Mouse (Mus musculus) hindbrain, embryonic 15.5 days (tissue): ENCODE results near the gene Zfp217. TPM values are rescaled to one million over a fixed set of nuclear protein-coding genes. Genes with fewer than 3 reads are reported as not detected.
A peak's percentile ranks its signal among the peaks of the same experiment; 100 is the strongest.

Experiments
- ATAC-seq: fragments of 200-750 bp; cut with Nextera tagmentation; 2 replicates; pipeline ENCODE4 v1.8.0; 2017; ENCODE audit warnings: low read depth, moderate number of reproducible peaks, moderate TSS enrichment; ENCODE audit not compliant: low FRiP score
- H3K27ac ChIP-seq: fragments of 300-500 bp; sonication (generic); replicated peaks from 2 replicates; pipeline ENCODE4 v1.5.1; 2015; ENCODE audit warnings: mild to moderate bottlenecking, inconsistent platforms
- H3K27me3 ChIP-seq: fragments of 300-500 bp; sonication (generic); 2 replicates; pipeline ENCODE4 v1.6.1; 2015; ENCODE audit warnings: control low read depth, inconsistent platforms
- H3K36me3 ChIP-seq: fragments of 300-500 bp; sonication (generic); 2 replicates; pipeline ENCODE4 v1.6.1; 2015; ENCODE audit warnings: control low read depth, inconsistent platforms
- H3K4me1 ChIP-seq: fragments of 300-500 bp; sonication (generic); replicated peaks from 2 replicates; pipeline ENCODE4 v1.6.1; 2015; ENCODE audit warnings: control low read depth, inconsistent platforms
- H3K4me2 ChIP-seq: fragments of 300-500 bp; sonication (generic); 2 replicates; pipeline ENCODE4 v1.6.1; 2015; ENCODE audit warnings: moderate library complexity, mild to moderate bottlenecking, inconsistent platforms
- H3K4me3 ChIP-seq: fragments of 300-500 bp; sonication (generic); 2 replicates; pipeline ENCODE4 v1.5.1; 2015; ENCODE audit warnings: mild to moderate bottlenecking, inconsistent platforms
- H3K9ac ChIP-seq: fragments of 300-500 bp; sonication (generic); 2 replicates; pipeline ENCODE4 v1.6.1; 2015; ENCODE audit warnings: inconsistent platforms
- H3K9me3 ChIP-seq: fragments of 300-500 bp; sonication (generic); 2 replicates; pipeline ENCODE4 v1.6.1; 2016; ENCODE audit warnings: control low read depth, inconsistent platforms
- whole genome bisulfite sequencing: fragments of 180-500 bp; shearing (Covaris S2); methylation state at CpG from one replicate; pipeline ENCODE4 v1.1.7; 2015; 5-methylcytosine and 5-hydroxymethylcytosine counted together
- polyA plus RNA-seq: library from polyadenylated mRNA; unstranded; fragments of >200 nt; fragmentation: Nextera tagmentation; extraction: Ambion mirVana; gene quantifications from 2 replicates; pipeline ENCODE4 v1.2.1, GENCODE M21; 2015

Gene Zfp217
- polyA plus RNA-seq, 1 experiment from 2014 or later: 1.7 TPM

DNA sequence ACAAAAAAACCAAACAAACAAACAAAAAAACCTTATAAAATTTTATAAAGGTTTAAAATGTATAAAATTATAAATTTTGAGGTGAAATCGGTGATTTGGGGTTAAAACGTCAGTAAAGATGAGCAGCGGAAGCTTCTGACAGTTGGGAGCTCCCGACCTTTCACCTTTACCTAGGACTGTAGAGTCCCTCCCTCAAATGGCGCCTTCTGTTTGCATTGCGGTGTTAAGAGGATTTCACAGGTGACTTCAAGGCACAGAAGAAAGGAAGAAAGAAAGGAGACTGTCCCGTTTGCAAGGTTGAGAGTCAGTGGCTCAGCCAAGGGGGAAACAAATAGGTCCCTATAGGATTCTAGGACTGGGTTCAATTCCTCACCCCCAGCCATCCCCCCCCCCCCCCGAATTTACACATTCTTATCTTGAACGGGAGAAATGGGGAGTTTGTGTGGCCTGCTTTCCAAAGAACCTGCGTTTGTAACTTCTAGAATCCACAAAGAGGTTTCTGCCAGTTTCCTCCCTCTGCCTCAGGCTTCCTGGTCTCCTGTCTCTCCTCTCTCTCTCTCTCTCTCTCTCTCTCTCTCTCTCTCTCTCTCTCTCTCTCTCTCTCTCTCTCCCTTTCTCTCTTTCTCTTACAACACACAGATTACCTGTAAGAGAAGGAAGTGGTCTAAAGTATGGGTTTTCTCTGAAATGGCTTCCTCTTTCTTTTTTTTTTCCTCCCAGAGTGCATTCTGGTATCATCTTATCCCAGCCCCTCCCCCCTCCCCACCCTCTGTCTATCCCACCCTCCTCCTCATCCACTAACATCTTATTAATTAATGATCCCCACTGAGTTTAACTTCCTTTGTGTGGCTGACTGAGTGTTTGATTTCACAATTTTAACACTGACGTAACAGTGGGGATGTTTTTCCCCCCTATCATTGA is 9.6 kb upstream of the Zfp217 start:
- Histone ChIP-seq H3K27me3 (no peaks in the 10 kb centered on the region), H3K9me3 (no peaks in the 10 kb centered on the region), H3K4me1 (peaks cover 18% of the 10 kb centered on the region), H3K4me2 (no peak overlapping the region), H3K36me3 (no peaks in the 10 kb centered on the region), H3K9ac (no peak overlapping the region), H3K27ac (no peak overlapping the region), H3K4me3 (no peak overlapping the region)
- ATAC-seq: no peak
- 50% methylated on average over 11 of the region's 11 CpGs for WGBS

DNA sequence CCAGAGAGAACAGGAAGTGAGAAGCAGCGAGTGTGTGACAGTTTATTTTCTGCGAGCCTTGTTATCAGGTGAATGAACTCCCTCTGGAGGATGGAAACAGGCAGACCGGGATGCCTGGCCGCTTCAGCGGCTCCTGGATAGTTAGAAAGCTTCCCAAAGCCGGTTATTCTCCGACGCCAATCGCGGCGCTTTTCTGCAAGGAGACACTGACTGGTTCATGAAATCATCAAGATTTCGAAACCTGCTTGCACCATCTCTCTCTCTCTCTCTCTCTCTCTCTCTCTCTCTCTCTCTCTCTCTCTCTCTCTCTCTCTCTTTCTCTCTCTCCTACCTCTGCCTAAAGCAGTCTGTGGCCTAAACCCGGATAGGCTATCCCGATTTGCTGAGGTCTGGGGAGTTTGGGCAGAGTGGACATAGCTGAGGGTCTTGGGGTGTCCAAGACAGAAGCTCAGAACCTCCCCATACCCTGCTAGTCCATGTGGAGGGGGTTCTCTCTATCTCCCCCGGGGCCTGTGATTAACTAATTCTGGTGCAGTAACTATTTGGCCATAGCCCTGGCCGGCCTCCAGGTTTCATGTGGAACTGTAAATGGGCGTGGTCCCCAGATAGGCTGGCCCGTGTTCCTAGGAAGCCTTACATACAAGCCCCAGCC is 7.3 kb upstream of the Zfp217 start:
- ATAC-seq: no peak
- Histone ChIP-seq H3K27me3 (no peaks in the 10 kb centered on the region), H3K9me3 (no peaks in the 10 kb centered on the region), H3K4me2 (peak overlapping the region; percentile 58), H3K27ac (no peak overlapping the region), H3K36me3 (no peaks in the 10 kb centered on the region), H3K4me1 (peaks cover 18% of the 10 kb centered on the region), H3K9ac (peak overlapping the region; percentile 15), H3K4me3 (peak overlapping the region; percentile 32)
- WGBS: 10% methylated on average over 18 of the region's 18 CpGs

DNA sequence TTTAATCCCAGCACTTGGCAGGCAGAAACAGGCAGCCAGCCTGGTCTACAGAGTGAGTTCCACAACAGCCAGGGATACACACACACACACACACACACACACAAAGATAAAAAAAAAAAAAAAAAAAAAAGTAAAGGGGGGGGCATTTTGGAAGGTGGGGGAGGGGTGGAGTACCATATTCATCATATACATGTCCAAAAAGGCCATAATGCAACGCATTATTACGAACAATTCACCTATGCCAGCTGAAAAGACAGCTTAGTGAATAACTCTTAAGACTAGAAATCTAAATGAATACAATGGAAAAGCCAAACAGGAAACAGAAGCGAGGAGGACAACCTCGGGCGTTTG is 6.8 kb upstream of the Zfp217 start:
- H3K9ac ChIP-seq: peak overlapping the region; percentile 15
- peaks cover 18% of the 10 kb centered on the region for H3K4me1 ChIP-seq
- H3K4me2 ChIP-seq: peak overlapping the region; percentile 58
- H3K27me3 ChIP-seq: no peaks in the 10 kb centered on the region
- peak overlapping the region; percentile 32 for H3K4me3 ChIP-seq
- H3K36me3 ChIP-seq: no peaks in the 10 kb centered on the region
- ATAC-seq: no peak
- 14% methylated on average over 5 of the region's 5 CpGs for WGBS
- no peaks in the 10 kb centered on the region for H3K9me3 ChIP-seq
- H3K27ac ChIP-seq: no peak overlapping the region

DNA sequence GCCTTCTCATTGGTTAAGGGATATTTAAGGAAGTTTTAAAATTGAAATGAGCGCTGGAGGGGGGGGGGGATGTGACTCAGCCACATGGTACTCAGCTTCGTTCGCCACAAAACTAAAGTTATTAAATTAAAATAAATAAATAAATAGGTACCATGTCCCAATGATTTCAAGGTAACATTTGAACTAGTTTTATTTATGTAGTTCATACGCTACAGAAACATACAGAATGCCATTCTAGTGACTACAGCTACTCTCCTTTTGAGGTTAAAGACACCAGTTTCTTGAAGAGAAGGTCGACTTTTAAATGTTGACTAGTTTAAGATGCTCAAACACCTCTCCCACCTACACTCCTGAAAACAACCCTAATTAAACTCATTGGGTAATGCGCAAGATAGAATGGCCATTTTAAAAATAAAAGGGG is 6.4 kb upstream of the Zfp217 start:
- no peaks in the 10 kb centered on the region for H3K9me3 ChIP-seq
- 27% methylated on average over 6 of the region's 6 CpGs for WGBS
- H3K27me3 ChIP-seq: no peaks in the 10 kb centered on the region
- H3K4me3 ChIP-seq: no peak overlapping the region
- peak overlapping the region; percentile 58 for H3K4me2 ChIP-seq
- ATAC-seq: no peak
- H3K27ac ChIP-seq: no peak overlapping the region
- H3K9ac ChIP-seq: no peak overlapping the region
- no peaks in the 10 kb centered on the region for H3K36me3 ChIP-seq
- peaks cover 18% of the 10 kb centered on the region for H3K4me1 ChIP-seq

DNA sequence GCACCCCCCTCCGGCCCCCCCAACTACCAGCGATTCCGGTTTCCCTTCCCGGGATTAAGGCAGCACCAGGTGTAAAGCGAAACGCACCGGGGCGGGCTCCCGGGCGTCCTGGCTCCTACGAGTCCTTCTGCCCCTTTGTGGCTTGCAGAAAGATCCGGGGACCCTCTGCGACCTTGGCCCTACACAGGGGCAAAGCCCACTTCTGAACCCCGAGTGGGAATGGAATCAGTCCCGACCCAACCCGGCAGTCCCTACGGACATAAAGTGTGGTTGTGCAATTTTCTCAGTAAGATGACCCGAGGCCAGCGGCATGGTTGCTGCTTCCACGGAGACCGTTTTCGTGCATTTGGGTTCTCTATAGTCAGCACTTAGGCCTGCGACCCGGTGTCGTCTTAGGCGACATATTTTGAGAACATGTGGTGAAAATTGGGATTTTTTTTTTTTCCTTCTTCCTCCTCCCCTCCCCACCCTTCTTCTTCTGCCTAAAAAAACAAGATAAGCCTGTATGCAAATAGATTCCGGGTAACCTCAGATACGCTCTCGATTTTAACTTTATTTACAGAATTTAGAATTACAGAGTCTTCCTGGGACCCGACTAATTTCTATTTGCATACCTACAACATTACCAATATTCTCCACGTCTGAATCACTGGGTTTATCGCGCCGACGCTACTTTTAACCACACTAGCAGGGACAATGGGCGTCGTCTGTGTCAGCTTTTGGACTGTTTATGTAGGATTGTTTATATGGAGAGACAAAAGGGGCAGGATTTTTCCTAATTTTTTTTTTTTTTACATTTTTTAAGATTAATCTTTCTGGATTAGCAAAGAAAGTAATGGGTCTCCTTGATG is 5.7 kb upstream of the Zfp217 start:
- 3% methylated on average over 37 of the region's 37 CpGs for WGBS
- peak overlapping the region; percentile 43 for H3K9ac ChIP-seq
- H3K4me2 ChIP-seq: peak overlapping the region; percentile 58
- no peak for ATAC-seq
- peaks cover 18% of the 10 kb centered on the region for H3K4me1 ChIP-seq
- no peaks in the 10 kb centered on the region for H3K9me3 ChIP-seq
- H3K27ac ChIP-seq: no peak overlapping the region
- H3K4me3 ChIP-seq: peak overlapping the region; percentile 32
- H3K36me3 ChIP-seq: no peaks in the 10 kb centered on the region
- no peaks in the 10 kb centered on the region for H3K27me3 ChIP-seq

DNA sequence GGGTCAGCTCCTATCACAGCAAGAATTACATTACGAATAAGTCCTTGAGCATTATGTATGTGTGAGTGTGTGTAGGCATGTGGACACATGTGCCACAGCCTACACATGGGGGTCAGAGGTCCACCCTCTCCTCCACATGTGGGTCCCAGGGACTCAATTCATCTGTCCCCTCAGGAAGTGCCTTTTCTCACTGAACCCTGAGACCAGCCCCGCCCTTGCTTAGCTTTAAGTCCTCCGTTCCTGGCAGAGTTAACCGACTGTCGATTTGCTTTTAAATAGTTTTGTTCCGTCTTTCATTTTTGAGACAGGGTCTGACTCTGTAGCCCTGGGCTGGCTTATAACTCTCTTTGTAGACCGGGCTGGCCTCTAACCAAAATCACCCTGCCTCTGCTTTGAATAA is 5.0 kb upstream of the Zfp217 start:
- Histone ChIP-seq H3K27me3 (no peaks in the 10 kb centered on the region), H3K4me3 (no peak overlapping the region), H3K27ac (no peak overlapping the region), H3K9ac (no peak overlapping the region), H3K4me2 (peak overlapping the region; percentile 58; the same call in 1 of the 2 replicates), H3K4me1 (peaks cover 18% of the 10 kb centered on the region), H3K36me3 (no peaks in the 10 kb centered on the region), H3K9me3 (no peaks in the 10 kb centered on the region)
- no peak for ATAC-seq
- WGBS: 37% methylated on average over 7 of the region's 7 CpGs

DNA sequence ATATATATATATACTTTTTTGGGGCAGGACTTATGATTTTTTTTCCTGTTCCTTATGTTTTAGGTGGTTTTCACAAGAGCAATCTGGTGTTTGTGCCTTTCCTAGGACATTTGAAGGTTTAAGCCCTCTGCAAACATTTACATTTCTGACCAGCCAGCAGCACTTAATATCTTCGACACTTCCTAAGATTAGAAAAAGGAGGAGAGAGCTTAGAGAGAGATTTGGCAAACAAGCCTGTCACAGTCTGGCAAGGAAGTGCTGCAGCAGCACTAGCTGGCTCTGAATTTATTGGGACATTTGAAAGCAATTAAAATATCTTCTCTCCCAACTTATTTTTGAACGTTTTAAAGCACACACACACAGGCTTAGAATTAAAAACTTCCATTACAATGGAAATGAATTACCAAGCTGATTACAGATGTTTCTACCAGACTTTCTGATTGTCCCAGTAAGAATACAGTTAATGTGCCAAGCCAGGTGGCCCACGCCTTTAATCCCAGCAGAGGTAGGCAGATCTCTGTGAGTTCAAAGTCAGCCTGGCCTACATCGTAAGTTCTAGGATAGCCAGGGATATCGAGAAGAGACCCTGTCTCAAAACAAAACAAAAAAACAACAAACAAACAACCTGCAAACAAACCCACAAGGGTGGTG is 4.3 kb upstream of the Zfp217 start:
- no peak for ATAC-seq
- Histone ChIP-seq H3K27me3 (no peaks in the 10 kb centered on the region), H3K9me3 (no peaks in the 10 kb centered on the region), H3K36me3 (no peaks in the 10 kb centered on the region), H3K4me2 (no peak overlapping the region), H3K4me1 (peaks cover 18% of the 10 kb centered on the region), H3K27ac (no peak overlapping the region), H3K9ac (no peak overlapping the region), H3K4me3 (no peak overlapping the region)
- 72% methylated on average over 5 of the region's 5 CpGs for WGBS

DNA sequence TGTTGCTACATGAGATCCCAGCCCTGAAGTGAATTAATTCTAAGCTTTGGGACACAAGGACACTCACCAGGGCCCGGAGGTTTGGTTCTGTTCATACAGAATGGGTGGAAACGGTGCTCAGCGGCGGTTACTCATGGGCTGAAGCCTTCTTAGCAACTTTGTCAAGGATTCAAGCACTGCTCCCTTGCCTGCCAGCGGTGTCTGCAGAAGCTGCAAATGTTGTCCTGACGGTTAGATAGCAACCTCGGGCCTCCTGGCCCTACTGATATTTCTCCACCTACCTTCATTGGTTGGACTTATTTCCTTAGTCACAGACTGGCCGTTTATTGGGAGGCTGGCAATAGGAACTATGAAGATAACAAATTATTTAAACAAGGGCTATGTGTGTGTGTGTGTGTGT is 3.6 kb upstream of the Zfp217 start:
- no peak for ATAC-seq
- no peak overlapping the region for H3K27ac ChIP-seq
- H3K4me2 ChIP-seq: no peak overlapping the region
- no peaks in the 10 kb centered on the region for H3K9me3 ChIP-seq
- H3K9ac ChIP-seq: no peak overlapping the region
- no peaks in the 10 kb centered on the region for H3K36me3 ChIP-seq
- 88% methylated on average over 8 of the region's 8 CpGs for WGBS
- no peak overlapping the region for H3K4me3 ChIP-seq
- no peaks in the 10 kb centered on the region for H3K27me3 ChIP-seq
- peaks cover 18% of the 10 kb centered on the region for H3K4me1 ChIP-seq

DNA sequence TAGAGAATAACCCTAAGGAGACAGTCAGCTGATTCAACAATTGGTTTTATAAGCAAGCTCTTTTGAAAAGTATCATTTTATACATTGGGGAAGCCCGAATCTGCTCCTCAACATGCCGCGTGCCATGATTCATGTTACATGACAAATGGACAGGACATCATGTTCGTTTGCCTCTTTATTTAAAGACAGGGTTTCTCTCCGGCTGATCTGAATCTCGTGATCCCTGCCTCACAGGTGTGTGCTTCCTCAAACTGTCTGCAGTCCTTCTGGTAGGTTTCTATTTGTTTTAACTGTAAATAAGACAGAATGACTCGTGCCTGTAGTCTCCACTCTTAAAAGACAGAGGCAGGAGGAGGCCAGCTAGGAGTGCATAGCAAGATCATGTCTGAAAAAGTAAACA is 925 bp upstream of the Zfp217 start:
- no peaks in the 10 kb centered on the region for H3K9me3 ChIP-seq
- ATAC-seq: no peak
- no peak overlapping the region for H3K27ac ChIP-seq
- H3K4me2 ChIP-seq: no peak overlapping the region
- no peak overlapping the region for H3K4me3 ChIP-seq
- H3K4me1 ChIP-seq: peaks cover 7% of the 10 kb centered on the region
- H3K9ac ChIP-seq: no peak overlapping the region
- no peaks in the 10 kb centered on the region for H3K36me3 ChIP-seq
- WGBS: 80% methylated on average over 7 of the region's 7 CpGs
- H3K27me3 ChIP-seq: no peaks in the 10 kb centered on the region

DNA sequence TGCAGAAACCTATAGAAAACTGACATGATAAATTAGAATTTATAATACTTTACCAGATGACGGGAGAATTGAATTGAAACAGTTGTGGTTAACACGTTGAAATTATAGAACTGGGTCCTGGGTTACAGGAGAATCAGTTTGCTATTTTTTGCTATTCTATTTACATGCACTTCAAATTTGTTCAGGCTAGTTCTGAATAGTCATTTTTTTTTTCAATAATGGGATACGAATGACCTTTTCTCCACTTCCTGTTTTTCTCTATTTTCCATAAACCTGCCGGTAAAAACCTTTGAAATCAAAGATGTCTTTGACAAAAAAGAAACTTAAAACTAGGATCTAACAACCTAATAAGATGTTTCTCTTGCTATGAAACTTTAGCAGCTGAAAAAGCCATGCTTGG is 733 bp downstream of the Zfp217 start:
- Histone ChIP-seq H3K27me3 (no peaks in the 10 kb centered on the region), H3K27ac (no peak overlapping the region), H3K9ac (no peak overlapping the region), H3K4me2 (no peak overlapping the region), H3K4me1 (no peaks in the 10 kb centered on the region), H3K36me3 (no peaks in the 10 kb centered on the region), H3K4me3 (no peak overlapping the region), H3K9me3 (no peaks in the 10 kb centered on the region)
- ATAC-seq: no peak
- 83% methylated on average over 4 of the region's 4 CpGs for WGBS

DNA sequence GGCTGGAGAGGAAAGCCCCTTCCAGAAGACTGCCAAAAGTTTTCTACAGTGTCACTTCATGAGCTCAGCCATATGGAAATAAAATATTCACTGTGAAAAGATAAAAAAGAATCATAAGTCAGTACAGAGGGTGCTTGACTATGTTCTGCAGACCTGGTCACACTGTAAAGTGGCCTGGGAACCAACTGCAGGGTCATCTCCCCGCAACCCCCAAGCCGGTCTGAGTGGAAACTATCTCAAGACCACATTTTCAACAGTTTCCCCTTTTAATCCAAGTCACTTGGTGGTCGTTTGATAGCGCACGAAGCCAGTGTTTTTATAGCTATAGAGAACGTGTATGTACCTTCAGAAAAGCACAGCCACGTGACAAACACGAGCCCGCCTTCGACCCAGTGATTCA is 3.6 kb downstream of the Zfp217 start:
- WGBS: 94% methylated on average over 10 of the region's 10 CpGs
- Histone ChIP-seq H3K9me3 (no peaks in the 10 kb centered on the region), H3K4me2 (no peak overlapping the region), H3K4me3 (no peak overlapping the region), H3K36me3 (no peaks in the 10 kb centered on the region), H3K4me1 (no peaks in the 10 kb centered on the region), H3K27me3 (no peaks in the 10 kb centered on the region), H3K27ac (no peak overlapping the region), H3K9ac (no peak overlapping the region)
- ATAC-seq: no peak
